Mouse (Mus musculus) c-Kit-negative CD71-positive TER-119-positive erythroid progenitor cells, embryonic 14.5 days (primary cell): ENCODE measurements around the gene Ceacam11.
"Not testable (repeated sequence)": the region's sequence is repeated elsewhere in the genome, so short reads cannot be mapped to it uniquely, and the experiment has no call there.

Experiments used
- DNase-seq: peaks from one replicate; pipeline ENCODE4 v3.0.0-alpha.2; 2013; ENCODE audit warnings: low read depth, low spot score

The Ceacam11 gene

DNA sequence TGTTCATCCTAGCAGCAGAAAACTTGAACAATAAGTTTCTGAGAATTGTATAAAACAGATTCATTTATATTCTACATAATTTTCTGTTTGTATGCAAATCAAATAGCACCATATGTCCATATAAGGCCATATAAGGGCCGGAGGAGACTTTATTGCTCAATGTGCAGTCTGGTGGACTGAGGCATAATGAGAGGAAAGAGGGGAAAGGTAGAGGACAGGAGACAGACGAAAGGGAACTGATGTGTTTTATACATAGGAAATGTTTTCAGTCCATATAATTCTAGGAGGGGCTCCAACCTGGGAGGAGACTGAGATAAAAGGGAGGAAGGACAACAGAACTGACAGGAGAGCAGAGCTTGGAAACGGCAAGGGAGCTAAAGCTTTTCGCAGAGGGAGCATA is at the start of gene Ceacam11:
Ceacam11 (plus strand) TSS at position 301 of the 400 bp plus-strand sequence.
- DNase-seq: no peak

DNA sequence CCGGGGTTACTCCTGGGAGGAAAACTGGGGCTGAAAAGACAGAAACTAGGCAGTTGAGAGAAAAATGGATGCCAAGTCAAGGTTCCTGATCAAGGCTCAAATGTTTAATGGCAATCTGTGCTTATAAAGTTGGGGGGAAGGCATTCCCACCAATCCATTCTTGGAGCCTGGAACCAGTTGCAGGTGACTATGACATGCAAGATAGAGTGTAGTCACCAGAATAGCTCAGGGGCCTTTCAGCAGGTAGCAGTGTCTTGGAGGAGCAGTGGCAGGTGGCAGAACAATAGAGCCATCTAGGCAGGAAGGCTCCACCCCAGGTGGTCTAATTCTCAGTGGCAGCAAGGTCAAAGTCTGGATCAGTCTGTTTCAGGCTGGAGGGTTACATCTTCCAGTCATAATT is 29.2 kb downstream of the Ceacam11 start:
- not testable (repeated sequence) for DNase-seq

DNA sequence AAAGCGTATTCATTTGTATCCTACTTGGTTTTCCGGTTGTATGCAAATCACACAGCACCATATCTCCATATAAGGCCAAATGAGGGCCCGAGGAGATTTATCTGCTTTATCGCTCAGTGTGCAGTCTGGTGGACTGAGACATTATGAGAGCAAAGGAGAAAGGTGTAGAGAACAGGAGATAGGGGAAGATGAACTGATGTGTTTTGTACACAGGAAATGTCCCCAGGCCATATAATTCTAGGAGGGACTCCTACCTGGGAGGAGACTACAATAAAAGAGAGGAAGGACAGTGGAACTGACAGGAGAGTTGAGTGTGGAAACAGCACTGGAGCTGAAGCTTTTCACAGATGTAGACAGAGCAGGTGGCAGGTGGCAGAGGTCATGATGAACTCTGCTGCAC is 37.7 kb downstream of the Ceacam11 start, which contains the start of gene Ceacam13:
Ceacam13 (plus strand) TSS at position 301 of the 400 bp plus-strand sequence.
- DNase-seq: no peak
